Mouse (Mus musculus): ENCODE measurements around the gene Tpo. TPM values are rescaled to one million over a fixed set of nuclear protein-coding genes. Genes with fewer than 3 reads are reported as not detected.

Gene Tpo
- not detected in 2 replicates for polyA plus RNA-seq (2015; fragmentation: Nextera tagmentation; extraction: Ambion mirVana)

DNA sequence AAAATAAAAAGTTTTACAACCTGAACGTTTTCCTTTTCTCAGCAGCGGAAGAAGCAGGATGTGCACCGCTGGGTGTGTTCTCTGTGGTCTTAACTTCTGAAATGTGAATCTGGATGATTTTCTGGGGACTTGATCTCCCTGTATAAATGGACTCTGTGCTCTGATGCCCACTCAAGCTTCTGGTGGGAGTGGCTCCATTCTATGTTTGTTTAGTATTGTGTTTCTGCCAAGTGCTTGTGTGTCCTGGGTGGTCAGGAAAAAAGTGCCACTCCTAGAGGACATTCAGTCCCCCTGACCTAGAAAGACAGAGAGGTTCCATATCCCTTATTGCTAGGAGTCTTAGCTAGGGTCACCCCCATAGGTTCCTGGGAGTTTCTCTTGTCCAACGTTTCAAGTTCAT, at the start of gene Tpo:
Tpo (minus strand) TSS at position 101 of the 400 bp plus-strand sequence.
- Histone ChIP-seq H3K4me2 (no peak within 1 kb of the TSS), H3K27me3 (no peaks in the 10 kb centered on the region), H3K4me3 (no peak within 1 kb of the TSS), H3K27ac (no peak within 1 kb of the TSS), H3K36me3 (no peaks in the 10 kb centered on the region), H3K9me3 (no peaks in the 10 kb centered on the region), H3K9ac (no peak within 1 kb of the TSS), H3K4me1 (no peaks in the 10 kb centered on the region)
- WGBS, result 71% methylated on average over 4 of the region's 4 CpGs
- no peak for ATAC-seq (ENCODE audit: borderline replicate concordance, extremely low read depth, low FRiP score, low TSS enrichment)

DNA sequence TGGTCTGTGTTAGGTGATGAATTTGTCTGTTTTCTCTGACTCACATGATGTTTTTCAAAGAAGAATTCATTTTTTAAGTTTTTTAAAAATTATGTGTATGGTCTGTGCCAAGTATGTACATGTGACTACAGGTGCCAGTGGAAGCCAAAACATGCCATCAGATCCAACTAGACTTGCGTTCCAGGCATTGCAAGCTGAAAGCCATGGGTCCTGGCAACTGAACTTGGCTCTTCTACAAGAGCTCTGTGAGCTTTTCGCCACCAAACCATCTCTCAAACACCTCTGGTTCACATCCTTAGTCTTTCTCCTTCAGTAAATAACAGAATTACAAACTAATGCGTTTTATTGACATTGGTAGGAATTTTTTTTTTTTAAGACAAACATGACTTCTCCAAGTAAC, 49.3 kb upstream of the Tpo start:
- WGBS, result 71% methylated on average over 3 of the region's 3 CpGs
- no peaks in the 10 kb centered on the region for H3K9me3 ChIP-seq
- no peak overlapping the region for H3K9ac ChIP-seq
- no peak for ATAC-seq (ENCODE audit: borderline replicate concordance, extremely low read depth, low FRiP score, low TSS enrichment)
- no peak overlapping the region for H3K4me2 ChIP-seq
- no peak overlapping the region for H3K4me3 ChIP-seq
- H3K36me3 ChIP-seq, result no peaks in the 10 kb centered on the region
- H3K4me1 ChIP-seq, result no peaks in the 10 kb centered on the region
- no peak overlapping the region for H3K27ac ChIP-seq
- no peaks in the 10 kb centered on the region for H3K27me3 ChIP-seq

DNA sequence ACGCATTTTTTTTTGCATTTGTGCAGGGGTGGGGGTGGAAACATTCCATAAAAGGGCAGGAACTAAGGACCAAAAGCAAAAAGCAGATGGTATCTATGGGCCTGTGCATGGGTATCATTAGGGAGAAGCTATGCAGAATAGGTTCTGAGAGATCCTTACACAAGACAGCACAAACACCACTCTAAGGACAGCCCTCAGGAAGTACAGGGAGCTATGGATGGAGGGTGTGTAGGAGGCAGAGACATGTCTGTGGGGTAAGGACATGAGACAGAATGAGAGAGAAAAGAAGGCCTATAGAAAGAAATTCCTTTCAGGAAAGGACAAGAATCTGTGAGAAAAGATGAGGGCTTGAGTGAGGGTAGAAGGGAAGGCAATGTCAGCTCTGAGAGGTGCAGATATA, 47.2 kb upstream of the Tpo start:
- Histone ChIP-seq H3K4me2 (no peak overlapping the region), H3K9ac (no peak overlapping the region), H3K27ac (no peak overlapping the region), H3K4me1 (no peaks in the 10 kb centered on the region), H3K4me3 (no peak overlapping the region), H3K27me3 (no peaks in the 10 kb centered on the region), H3K36me3 (no peaks in the 10 kb centered on the region), H3K9me3 (no peaks in the 10 kb centered on the region)
- ATAC-seq (ENCODE audit: borderline replicate concordance, extremely low read depth, low FRiP score, low TSS enrichment), result no peak
- 76% methylated on average over 1 of the region's 1 CpGs for WGBS

DNA sequence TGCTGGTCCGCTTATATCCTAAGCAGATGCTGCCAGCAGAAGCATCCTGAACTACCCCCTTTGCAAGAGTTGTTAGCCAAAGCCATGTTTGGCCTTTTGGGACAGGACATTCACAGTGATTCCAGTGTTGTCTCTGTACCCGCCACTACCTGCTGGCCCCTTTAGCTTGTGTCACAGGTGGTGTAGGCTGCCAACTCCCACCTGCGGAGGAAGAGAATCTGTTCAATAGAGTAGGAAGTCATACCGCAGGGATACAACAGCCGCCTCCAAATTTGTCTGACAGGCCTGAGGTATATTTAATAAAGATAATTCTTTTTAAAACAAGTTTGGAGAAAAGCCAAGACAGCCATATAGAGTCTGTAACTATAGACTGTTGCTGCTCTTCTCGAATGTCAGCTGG, 45.5 kb upstream of the Tpo start:
- WGBS, result 62% methylated on average over 6 of the region's 6 CpGs
- Histone ChIP-seq H3K4me2 (no peak overlapping the region), H3K27ac (no peak overlapping the region), H3K4me3 (no peak overlapping the region), H3K4me1 (no peaks in the 10 kb centered on the region), H3K36me3 (no peaks in the 10 kb centered on the region), H3K9me3 (no peaks in the 10 kb centered on the region), H3K9ac (no peak overlapping the region), H3K27me3 (no peaks in the 10 kb centered on the region)
- ATAC-seq (ENCODE audit: borderline replicate concordance, extremely low read depth, low FRiP score, low TSS enrichment), result no peak

DNA sequence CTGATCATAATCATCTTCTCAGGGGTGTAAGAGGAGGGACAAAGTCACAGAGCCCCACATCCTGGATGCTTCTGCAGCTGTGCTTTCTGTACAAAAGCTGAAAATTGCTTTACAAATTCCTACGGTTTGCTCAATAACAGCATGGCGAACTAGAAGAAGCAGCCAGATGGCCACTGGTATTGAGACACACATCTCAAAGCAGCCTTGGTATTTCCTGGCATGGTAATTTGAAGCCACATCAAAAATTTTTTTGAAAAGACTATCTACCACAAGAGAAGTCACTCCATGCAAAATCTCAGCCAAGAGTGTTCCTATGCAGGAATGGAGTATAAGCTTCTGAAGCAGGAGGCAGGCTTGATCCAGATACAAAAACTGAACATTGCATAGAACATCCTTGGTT, 45.1 kb upstream of the Tpo start:
- WGBS, result 64% methylated on average over 2 of the region's 2 CpGs
- ATAC-seq (ENCODE audit: borderline replicate concordance, extremely low read depth, low FRiP score, low TSS enrichment), result no peak
- no peak overlapping the region for H3K4me3 ChIP-seq
- H3K27me3 ChIP-seq, result no peaks in the 10 kb centered on the region
- H3K4me2 ChIP-seq, result no peak overlapping the region
- no peaks in the 10 kb centered on the region for H3K4me1 ChIP-seq
- H3K9ac ChIP-seq, result no peak overlapping the region
- H3K36me3 ChIP-seq, result no peaks in the 10 kb centered on the region
- no peaks in the 10 kb centered on the region for H3K9me3 ChIP-seq
- H3K27ac ChIP-seq, result no peak overlapping the region

DNA sequence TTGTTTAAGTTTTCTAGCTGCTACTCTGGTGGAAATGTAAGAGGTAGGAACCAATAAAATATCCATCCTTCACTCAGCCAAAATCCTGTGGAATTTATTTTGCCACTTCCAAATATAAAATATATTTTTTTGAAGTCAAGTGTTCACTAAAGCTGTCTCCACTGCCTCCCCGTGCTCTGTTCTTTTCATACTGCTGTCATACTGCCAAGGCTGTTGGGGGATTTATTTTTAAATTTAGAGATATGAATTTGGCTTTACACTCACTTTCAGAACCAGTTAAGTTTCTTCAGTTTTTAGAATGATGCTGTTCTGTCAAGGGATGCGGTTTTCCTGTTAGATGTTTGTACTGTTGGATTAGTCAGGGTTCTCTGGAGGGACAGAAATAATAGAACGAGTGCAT, 36.1 kb upstream of the Tpo start:
- Histone ChIP-seq H3K4me1 (no peaks in the 10 kb centered on the region), H3K27me3 (no peaks in the 10 kb centered on the region), H3K4me2 (no peak overlapping the region), H3K4me3 (no peak overlapping the region), H3K9ac (no peak overlapping the region), H3K36me3 (no peaks in the 10 kb centered on the region), H3K9me3 (no peaks in the 10 kb centered on the region), H3K27ac (no peak overlapping the region)
- WGBS, result 51% methylated on average over 3 of the region's 3 CpGs
- ATAC-seq (ENCODE audit: borderline replicate concordance, extremely low read depth, low FRiP score, low TSS enrichment), result no peak

DNA sequence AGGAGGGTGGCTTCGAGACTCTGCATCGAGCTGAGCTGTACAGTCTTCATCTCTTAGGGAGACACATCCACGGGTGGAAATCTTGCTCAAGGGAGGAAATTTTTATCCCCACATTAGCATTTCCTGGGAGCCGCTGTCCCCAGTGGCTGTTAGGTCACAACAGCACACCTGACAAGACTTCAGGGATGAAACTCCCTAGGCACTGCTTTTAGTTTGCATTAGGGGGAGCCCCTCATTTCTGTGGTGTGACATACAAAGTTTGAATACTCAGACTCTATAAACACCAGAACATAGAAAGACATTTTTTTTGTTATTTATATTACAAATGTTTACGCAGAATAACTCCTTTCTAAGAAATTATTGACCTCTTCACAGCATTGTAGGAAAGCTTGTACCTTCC, 32.1 kb upstream of the Tpo start:
- Histone ChIP-seq H3K4me2 (no peak overlapping the region), H3K27me3 (no peaks in the 10 kb centered on the region), H3K4me3 (no peak overlapping the region), H3K9me3 (no peaks in the 10 kb centered on the region), H3K9ac (no peak overlapping the region), H3K4me1 (no peaks in the 10 kb centered on the region), H3K36me3 (no peaks in the 10 kb centered on the region), H3K27ac (no peak overlapping the region)
- ATAC-seq (ENCODE audit: borderline replicate concordance, extremely low read depth, low FRiP score, low TSS enrichment), result no peak
- 73% methylated on average over 5 of the region's 5 CpGs for WGBS

DNA sequence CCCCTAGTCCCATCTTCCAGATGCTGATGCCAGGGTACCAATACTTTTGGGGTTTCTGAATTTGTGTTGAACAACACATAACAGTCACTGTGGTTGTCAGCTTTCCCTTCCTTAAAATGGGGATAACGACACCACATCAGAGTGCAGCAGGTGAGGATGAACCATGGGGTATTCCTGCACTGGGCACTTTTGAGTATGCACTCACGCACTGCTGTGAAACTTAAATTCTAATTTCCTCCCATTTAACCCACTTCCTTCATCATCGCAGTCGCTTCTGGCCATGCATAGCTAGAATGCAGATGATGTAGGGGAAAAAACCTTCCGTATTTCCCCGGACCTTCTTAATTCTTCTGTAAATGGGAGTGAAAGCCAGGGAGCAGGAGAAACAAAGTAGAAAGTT, 31.6 kb upstream of the Tpo start:
- no peaks in the 10 kb centered on the region for H3K4me1 ChIP-seq
- no peak overlapping the region for H3K27ac ChIP-seq
- ATAC-seq (ENCODE audit: borderline replicate concordance, extremely low read depth, low FRiP score, low TSS enrichment), result no peak
- H3K9ac ChIP-seq, result no peak overlapping the region
- no peak overlapping the region for H3K4me3 ChIP-seq
- H3K27me3 ChIP-seq, result no peaks in the 10 kb centered on the region
- no peak overlapping the region for H3K4me2 ChIP-seq
- H3K9me3 ChIP-seq, result no peaks in the 10 kb centered on the region
- whole genome bisulfite sequencing, result 91% methylated on average over 6 of the region's 6 CpGs
- no peaks in the 10 kb centered on the region for H3K36me3 ChIP-seq

DNA sequence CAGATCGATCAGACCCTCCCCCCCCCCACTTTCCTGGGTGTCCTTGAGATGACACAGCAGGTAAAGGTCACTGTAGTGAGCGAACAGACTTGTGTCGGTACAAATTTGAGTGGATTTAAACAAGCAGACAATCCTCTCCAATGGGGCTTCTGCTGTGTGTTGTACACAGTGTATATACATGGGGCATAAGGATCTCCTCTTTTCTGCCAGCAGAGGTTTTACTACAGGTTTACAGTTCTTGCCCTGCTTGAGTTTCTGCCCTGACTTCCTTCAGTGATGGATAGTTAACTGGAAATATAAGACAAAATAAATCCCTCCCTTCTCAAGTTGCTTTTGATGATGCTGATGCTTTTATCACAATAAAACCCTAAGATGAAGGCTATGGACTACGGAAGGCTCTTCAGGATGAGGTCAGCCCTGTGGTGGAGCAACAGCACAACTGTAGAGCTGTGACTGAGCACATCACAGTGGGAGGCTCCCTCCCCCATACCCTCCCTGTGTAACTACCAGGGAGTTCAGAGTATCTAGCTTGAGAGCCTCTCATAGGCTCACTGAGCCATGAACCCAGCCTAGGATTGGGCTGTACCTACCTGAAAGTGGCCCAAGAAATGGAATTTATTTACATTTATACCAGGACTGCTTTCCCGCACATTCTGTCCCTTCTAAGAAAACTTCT, 29.4 kb upstream of the Tpo start:
- Histone ChIP-seq H3K9me3 (no peaks in the 10 kb centered on the region), H3K4me3 (no peak overlapping the region), H3K27ac (no peak overlapping the region), H3K36me3 (no peaks in the 10 kb centered on the region), H3K9ac (no peak overlapping the region), H3K27me3 (no peaks in the 10 kb centered on the region), H3K4me1 (no peaks in the 10 kb centered on the region), H3K4me2 (no peak overlapping the region)
- 66% methylated on average over 5 of the region's 5 CpGs for WGBS
- ATAC-seq (ENCODE audit: borderline replicate concordance, extremely low read depth, low FRiP score, low TSS enrichment), result no peak

DNA sequence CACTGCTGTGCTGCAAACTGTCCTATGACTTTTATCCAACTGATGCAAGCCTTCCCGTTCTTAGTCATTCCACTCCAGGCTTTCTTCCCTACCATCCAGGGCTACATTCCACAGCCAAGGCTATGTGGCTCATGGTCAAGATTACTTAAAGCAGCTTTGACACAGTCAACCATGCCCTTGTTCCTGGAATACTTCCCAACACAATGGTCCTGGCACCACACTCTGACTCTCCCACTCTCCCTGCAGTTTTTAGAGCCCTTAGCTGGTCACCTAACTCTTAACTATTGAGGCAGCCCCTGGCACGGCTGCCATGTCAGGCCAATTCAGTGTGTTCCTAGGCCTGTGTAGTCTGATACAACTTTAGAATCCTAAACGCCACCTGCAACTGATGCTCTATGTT, 28.1 kb upstream of the Tpo start:
- Histone ChIP-seq H3K36me3 (no peaks in the 10 kb centered on the region), H3K9ac (no peak overlapping the region), H3K9me3 (no peaks in the 10 kb centered on the region), H3K4me3 (no peak overlapping the region), H3K27me3 (no peaks in the 10 kb centered on the region), H3K4me2 (no peak overlapping the region), H3K4me1 (no peaks in the 10 kb centered on the region), H3K27ac (no peak overlapping the region)
- WGBS, result 67% methylated on average over 3 of the region's 3 CpGs
- peak; percentile 49; the same call in 1 of the 2 replicates for ATAC-seq (ENCODE audit: borderline replicate concordance, extremely low read depth, low FRiP score, low TSS enrichment)

DNA sequence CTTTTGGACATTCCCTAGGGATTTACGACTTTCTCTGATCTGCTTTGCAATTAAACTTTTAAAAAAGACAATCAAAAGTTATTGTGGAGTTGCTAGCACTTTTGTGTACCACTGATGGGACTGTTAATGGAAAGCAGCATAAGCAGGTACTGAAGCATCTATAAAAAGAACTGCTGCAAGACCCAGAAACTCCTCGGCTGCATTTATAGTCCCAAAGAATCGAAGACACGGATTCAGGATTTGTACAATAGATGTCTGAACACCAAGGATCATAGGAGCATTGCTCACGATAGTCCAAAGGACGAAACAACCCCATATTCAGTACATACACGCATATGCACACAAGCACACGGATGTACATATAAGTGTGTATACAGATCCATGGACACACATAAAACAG, 27.4 kb upstream of the Tpo start:
- 81% methylated on average over 8 of the region's 8 CpGs for WGBS
- Histone ChIP-seq H3K4me2 (no peak overlapping the region), H3K4me1 (no peaks in the 10 kb centered on the region), H3K36me3 (no peaks in the 10 kb centered on the region), H3K9ac (no peak overlapping the region), H3K9me3 (no peaks in the 10 kb centered on the region), H3K27ac (no peak overlapping the region), H3K4me3 (no peak overlapping the region), H3K27me3 (no peaks in the 10 kb centered on the region)
- ATAC-seq (ENCODE audit: borderline replicate concordance, extremely low read depth, low FRiP score, low TSS enrichment), result no peak

DNA sequence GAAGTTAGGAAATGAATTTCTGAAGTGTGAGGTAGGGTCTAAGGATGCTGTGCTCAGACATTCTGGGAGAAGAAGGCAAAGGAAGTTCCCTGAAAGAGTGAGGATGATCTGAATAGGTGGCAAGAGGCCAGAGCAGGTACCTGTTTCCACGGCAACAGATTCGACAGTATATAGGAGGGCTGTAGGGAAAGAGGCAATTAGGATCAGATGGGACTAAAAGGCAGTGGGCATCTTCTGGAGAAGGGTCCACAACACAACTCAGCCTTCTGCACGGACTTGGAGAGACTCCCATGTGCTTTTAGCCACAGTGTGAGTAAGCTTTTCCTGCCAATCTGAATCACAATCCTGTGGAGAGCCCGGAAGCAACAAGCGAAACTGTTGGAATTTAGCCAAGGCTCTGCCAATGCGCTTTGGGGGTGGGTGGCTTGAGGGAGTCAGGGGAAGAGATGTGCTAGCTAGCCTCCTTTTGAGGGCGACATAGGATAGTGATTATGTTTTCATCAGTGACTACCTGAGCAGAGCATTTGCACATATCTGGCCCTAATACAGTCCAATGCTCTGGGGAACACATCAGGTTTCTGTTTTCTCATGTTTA, 21.8 kb upstream of the Tpo start:
- no peaks in the 10 kb centered on the region for H3K9me3 ChIP-seq
- H3K27ac ChIP-seq, result no peak overlapping the region
- 49% methylated on average over 7 of the region's 7 CpGs for WGBS
- H3K4me3 ChIP-seq, result no peak overlapping the region
- no peaks in the 10 kb centered on the region for H3K4me1 ChIP-seq
- ATAC-seq (ENCODE audit: borderline replicate concordance, extremely low read depth, low FRiP score, low TSS enrichment), result no peak
- H3K36me3 ChIP-seq, result no peaks in the 10 kb centered on the region
- no peaks in the 10 kb centered on the region for H3K27me3 ChIP-seq
- H3K4me2 ChIP-seq, result no peak overlapping the region
- H3K9ac ChIP-seq, result no peak overlapping the region

DNA sequence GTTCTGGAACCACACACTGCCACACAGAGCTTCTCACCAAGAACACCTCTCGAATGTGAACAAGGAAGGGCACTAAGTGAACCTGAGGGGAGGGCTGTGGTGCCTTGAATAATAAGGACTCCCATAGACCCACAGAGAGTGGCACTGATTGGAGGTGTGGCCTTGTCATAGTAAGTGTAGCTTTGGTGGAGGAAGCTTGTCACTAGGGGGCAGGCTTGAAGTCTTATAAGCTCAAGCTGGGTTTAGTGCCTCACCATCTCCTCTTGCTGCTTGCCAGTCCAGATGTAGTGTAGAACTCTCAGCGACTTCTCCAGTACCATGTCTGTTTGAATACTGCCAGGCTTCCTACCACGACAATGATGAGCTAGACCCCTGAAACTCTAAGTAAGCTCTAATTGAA, 9.7 kb upstream of the Tpo start:
- Histone ChIP-seq H3K4me2 (no peak overlapping the region), H3K9ac (no peak overlapping the region), H3K27me3 (no peaks in the 10 kb centered on the region), H3K36me3 (no peaks in the 10 kb centered on the region), H3K4me1 (no peaks in the 10 kb centered on the region), H3K9me3 (no peaks in the 10 kb centered on the region), H3K4me3 (no peak overlapping the region), H3K27ac (no peak overlapping the region)
- no peak for ATAC-seq (ENCODE audit: borderline replicate concordance, extremely low read depth, low FRiP score, low TSS enrichment)
- WGBS, result 60% methylated on average over 3 of the region's 3 CpGs

Data from lung, embryonic 15.5 days (tissue).